Mouse (Mus musculus): ENCODE results near the gene Aven.

GRCm38 (mm10) chr2:112507444-112507843, 14.7 kb downstream of the Aven start:
- TF ChIP-seq CTCF (IDR thresholded peaks at IDR 0.05; ENCODE audit: insufficient read depth, low read depth, low read length) (no peak), POLR2A (IDR thresholded peaks at IDR 0.05; ENCODE audit: insufficient read depth, low read depth, low read length) (no peak)

Measured in olfactory bulb, adult 2 months (tissue).